Mouse (Mus musculus) thymus, adult 2 months (tissue): Measurements from ENCODE around the gene Wwc2. TPM values are rescaled to one million over a fixed set of nuclear protein-coding genes. Genes with fewer than 3 reads are reported as not detected.

ENCODE experiments used
- DNase-seq: peaks from one replicate; pipeline ENCODE4 v3.0.0; 2021
- H3K27ac ChIP-seq: fragments of 200-500 bp; 2 replicates; pipeline ENCODE4 v1.5.1; 2012; ENCODE audit warnings: low read length, control low read depth; ENCODE audit not compliant: control insufficient read depth, insufficient read depth
- H3K27me3 ChIP-seq: fragments of 200-500 bp; 2 replicates; pipeline ENCODE4 v1.6.1; 2012; ENCODE audit warnings: mild to moderate bottlenecking, low read length, moderate library complexity, mixed read lengths; ENCODE audit not compliant: control insufficient read depth, insufficient read depth
- H3K36me3 ChIP-seq: fragments of 200-500 bp; 2 replicates; pipeline ENCODE4 v1.6.1; 2012; ENCODE audit warnings: mild to moderate bottlenecking, low read length, moderate library complexity; ENCODE audit not compliant: control insufficient read depth, insufficient read depth
- H3K4me1 ChIP-seq: fragments of 200-500 bp; replicated peaks from 2 replicates; pipeline ENCODE4 v1.6.1; 2012; ENCODE audit warnings: low read length; ENCODE audit not compliant: control insufficient read depth, insufficient read depth
- H3K4me3 ChIP-seq: fragments of 200-500 bp; 2 replicates; pipeline ENCODE4 v1.5.1; 2012; ENCODE audit warnings: mild to moderate bottlenecking, low read length, control low read depth, moderate library complexity; ENCODE audit not compliant: control insufficient read depth, insufficient read depth
- CTCF ChIP-seq: fragments of 200-500 bp; IDR thresholded peaks from 2 replicates; pipeline ENCODE4 v1.5.1; 2012; ENCODE audit warnings: mild to moderate bottlenecking, control low read depth, low read length, moderate library complexity, borderline replicate concordance; ENCODE audit not compliant: control insufficient read depth, poor library complexity, insufficient read depth; ENCODE audit errors: extremely low read depth
- POLR2A ChIP-seq: fragments of 200-500 bp; IDR thresholded peaks from 2 replicates; pipeline ENCODE4 v1.6.1; 2012; ENCODE audit warnings: mild to moderate bottlenecking, low read length, control low read depth, moderate library complexity; ENCODE audit not compliant: control insufficient read depth, poor library complexity, insufficient read depth; ENCODE audit errors: extremely low read depth
- WGBS: fragments of 180-500 bp; shearing (Covaris S2); methylation state at CpG from one replicate; pipeline ENCODE4 v1.1.7; 2018; 5-methylcytosine and 5-hydroxymethylcytosine counted together
- polyA plus RNA-seq: library from polyadenylated mRNA; depleted of rRNA; stranded (reverse); fragments of >200 nt; gene quantifications from 2 replicates; pipeline ENCODE4 v1.2.3, GENCODE M21; 2012

Gene Wwc2
- polyA plus RNA-seq, 1 experiment, result 2.0 TPM

DNA sequence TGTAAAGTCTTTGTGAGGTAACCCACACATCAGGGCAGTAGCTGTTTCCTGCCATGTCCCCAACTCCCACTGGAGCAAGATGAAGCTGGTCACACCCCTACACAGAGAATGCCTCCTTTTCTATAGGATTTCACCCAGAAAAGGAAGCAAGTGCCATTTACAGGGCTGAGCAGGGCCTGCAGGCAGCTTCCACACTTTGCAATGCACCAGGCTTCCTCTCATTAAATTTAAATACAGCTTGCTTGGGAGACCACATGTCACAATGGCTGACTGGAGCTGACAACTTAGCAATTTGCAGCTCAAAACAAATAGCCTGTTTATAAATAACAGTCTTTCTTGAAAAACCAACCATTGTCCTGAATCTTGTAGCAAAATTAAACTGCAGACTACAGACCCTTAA, 5.5 kb downstream of the Wwc2 start:
- TF ChIP-seq CTCF (no peak), POLR2A (no peak)
- Histone ChIP-seq H3K36me3 (no peaks in the 10 kb centered on the region), H3K27ac (no peak overlapping the region), H3K4me3 (no peak overlapping the region), H3K4me1 (peaks cover 9% of the 10 kb centered on the region), H3K27me3 (peaks cover 5% of the 10 kb centered on the region; the same call in 1 of the 2 replicates)
- DNase-seq, result no peak

DNA sequence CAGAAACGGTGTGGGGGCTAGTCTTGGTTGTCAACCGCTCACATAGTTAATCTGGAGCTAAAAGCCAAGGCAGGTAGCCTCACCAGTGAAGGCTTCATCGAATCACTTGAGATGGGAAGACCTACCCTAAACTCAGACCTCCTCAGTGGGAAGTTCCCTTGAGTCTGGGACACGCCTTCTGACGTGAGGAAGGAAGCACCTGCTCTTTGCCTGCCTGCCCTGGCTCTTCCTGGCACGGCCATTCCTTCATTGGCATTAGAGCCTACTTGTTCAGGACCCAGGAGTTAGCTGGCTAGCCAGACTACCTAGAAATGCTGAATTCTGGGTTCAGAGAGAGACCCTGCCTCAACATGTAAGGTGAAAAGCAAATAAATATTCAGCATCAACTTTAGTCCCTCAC, 9.6 kb downstream of the Wwc2 start:
- H3K36me3 ChIP-seq, result no peaks in the 10 kb centered on the region
- no peaks in the 10 kb centered on the region for H3K27me3 ChIP-seq
- no peak overlapping the region for H3K4me3 ChIP-seq
- 53% methylated on average over 6 of the region's 6 CpGs for WGBS
- no peaks in the 10 kb centered on the region for H3K4me1 ChIP-seq
- H3K27ac ChIP-seq, result no peak overlapping the region
- no peak for TF ChIP-seq POLR2A
- no peak for TF ChIP-seq CTCF
- no peak for DNase-seq

DNA sequence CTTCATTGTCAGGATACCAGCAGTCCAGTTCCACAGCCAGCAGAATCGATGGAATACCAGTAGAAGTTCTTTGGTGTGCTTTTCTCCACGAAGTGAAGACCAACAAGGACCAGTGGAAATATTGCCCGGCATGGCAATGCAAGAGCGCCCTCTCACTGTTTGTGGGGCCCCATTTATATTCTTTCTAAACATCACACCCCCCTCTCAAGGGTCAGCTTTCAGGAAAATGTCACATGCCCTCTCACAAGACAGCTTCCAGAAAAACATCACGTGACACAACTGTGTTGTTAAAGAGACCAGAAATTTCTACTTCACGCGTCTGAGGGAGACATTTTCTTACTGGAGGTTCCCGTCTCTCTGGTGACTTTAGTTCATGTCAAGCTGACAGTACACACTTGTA, 10.8 kb downstream of the Wwc2 start:
- no peak overlapping the region for H3K27ac ChIP-seq
- H3K4me3 ChIP-seq, result no peak overlapping the region
- no peaks in the 10 kb centered on the region for H3K4me1 ChIP-seq
- H3K36me3 ChIP-seq, result no peaks in the 10 kb centered on the region
- TF ChIP-seq CTCF (no peak), POLR2A (no peak)
- DNase-seq, result no peak
- 95% methylated on average over 8 of the region's 8 CpGs for WGBS
- no peaks in the 10 kb centered on the region for H3K27me3 ChIP-seq

DNA sequence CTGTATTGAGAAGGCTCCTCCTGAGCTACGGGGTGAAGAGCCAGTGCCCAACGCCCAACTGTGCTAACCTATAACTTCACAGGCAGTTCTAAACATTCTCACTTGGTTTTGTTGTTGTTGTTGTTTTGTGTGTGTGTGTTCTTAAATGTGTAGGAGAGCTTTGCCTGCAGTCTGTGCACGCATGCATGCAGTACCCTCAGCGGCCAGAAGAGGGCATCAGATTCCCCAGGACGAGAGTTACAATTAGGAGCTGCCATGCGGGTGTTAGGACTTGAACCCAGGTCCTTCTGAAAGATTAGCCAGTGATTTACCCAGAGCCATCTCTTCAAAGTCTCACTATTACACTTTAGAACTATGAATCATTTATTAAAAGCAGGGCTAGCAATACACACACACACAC, 12.0 kb downstream of the Wwc2 start:
- peak; percentile 56; the same call in 1 of the 2 replicates for TF ChIP-seq CTCF
- no peak for TF ChIP-seq POLR2A
- H3K27me3 ChIP-seq, result no peaks in the 10 kb centered on the region
- H3K4me1 ChIP-seq, result no peaks in the 10 kb centered on the region
- no peaks in the 10 kb centered on the region for H3K36me3 ChIP-seq
- 81% methylated on average over 6 of the region's 6 CpGs for WGBS
- no peak overlapping the region for H3K4me3 ChIP-seq
- no peak overlapping the region for H3K27ac ChIP-seq
- DNase-seq, result peak; percentile 47

DNA sequence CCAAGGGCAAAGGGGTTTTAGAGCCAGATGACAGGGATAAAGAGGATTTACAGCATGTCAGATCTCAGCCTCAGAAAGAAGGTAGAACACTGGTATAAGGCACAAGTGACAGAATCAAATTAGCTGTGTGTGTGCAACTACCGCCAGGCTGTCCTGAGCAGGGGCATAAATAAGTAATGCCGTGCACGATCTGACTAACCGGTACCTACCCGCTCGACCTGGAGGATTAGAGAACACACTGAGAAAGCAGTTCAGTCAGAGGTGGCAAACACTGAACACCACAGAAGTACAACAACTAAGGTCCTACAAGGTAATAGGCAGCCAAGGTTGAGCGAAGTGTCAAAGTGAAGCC, 15.8 kb downstream of the Wwc2 start:
- Histone ChIP-seq H3K4me3 (no peak overlapping the region), H3K36me3 (no peaks in the 10 kb centered on the region), H3K27ac (no peak overlapping the region), H3K27me3 (no peaks in the 10 kb centered on the region), H3K4me1 (no peaks in the 10 kb centered on the region)
- no peak for TF ChIP-seq CTCF
- TF ChIP-seq POLR2A, result no peak
- DNase-seq, result no peak
- 73% methylated on average over 7 of the region's 7 CpGs for WGBS

DNA sequence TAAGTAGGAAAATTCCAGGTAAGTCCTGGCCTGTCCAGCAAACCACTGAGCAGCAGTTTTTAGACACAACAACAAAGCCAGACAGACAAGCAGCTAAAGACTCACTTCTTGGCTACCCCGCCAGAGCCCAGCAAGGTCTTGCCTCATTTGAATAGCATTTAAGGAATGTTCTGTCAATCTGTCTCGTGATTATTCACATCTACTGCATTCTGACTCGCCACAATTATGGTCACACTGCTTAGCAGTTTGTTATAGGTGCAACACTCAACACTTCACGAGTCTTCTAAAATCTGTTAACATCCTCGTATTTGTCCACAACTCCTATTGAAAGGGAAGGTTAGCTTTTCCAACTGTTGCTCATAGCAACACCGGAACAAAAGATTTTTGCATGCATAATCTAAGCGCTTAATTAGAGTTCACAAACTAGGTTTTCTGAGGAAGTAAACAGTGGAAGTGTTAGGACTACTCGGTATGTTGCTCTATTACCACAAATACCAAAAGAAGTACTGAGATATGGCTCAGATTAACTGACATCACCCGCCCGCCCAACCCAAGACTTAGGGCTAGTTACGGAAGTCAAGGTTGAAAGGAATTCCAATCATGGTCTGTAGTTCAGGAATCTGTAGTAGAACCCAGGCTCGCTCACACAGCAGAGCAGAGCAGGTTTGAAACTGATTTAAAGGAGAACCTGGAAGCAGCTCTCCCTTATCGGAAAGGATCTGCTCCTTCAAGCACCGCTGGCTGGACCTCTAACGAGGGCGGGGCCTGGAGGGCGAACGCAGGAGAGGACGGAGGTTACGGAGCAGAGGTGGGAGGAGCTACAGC, 16.4 kb downstream of the Wwc2 start:
- DNase-seq, result no peak
- no peak overlapping the region for H3K4me3 ChIP-seq
- no peak for TF ChIP-seq CTCF
- TF ChIP-seq POLR2A, result no peak
- no peaks in the 10 kb centered on the region for H3K4me1 ChIP-seq
- no peaks in the 10 kb centered on the region for H3K27me3 ChIP-seq
- H3K27ac ChIP-seq, result no peak overlapping the region
- H3K36me3 ChIP-seq, result no peaks in the 10 kb centered on the region
- WGBS, result 85% methylated on average over 20 of the region's 20 CpGs
